Mouse (Mus musculus) erythroblast, adult 5-6 weeks (primary cell): ENCODE measurements around the gene Arhgef3. TPM values are rescaled to one million over a fixed set of nuclear protein-coding genes. Genes with fewer than 3 reads are reported as not detected.
A peak's percentile ranks its signal among the peaks of the same experiment; 100 is the strongest.

Source experiments
- ATAC-seq: replicated peaks from 2 replicates; pipeline ENCODE4 v1.8.0; 2016; ENCODE audit warnings: moderate number of reproducible peaks, mild to moderate bottlenecking, moderate TSS enrichment, inconsistent platforms; ENCODE audit not compliant: poor library complexity, low FRiP score, severe bottlenecking
- total RNA-seq, 2 experiments: library from RNA; stranded (forward) in 1 of 2; stranded (reverse) in 1 of 2; fragments of 150-400 nt in 1 of 2; fragments of 200-764, 138-1000 nt in 1 of 2; gene quantifications; 2 replicates each; pipeline versions ENCODE4 v1.2.3 to v1.2.4; 2015 to 2017; ENCODE audit warnings: low replicate concordance in 2 of 2

Arhgef3 gene
- total RNA-seq, 2 experiments from 2014 or later = 7.7 to 8.3 TPM

DNA sequence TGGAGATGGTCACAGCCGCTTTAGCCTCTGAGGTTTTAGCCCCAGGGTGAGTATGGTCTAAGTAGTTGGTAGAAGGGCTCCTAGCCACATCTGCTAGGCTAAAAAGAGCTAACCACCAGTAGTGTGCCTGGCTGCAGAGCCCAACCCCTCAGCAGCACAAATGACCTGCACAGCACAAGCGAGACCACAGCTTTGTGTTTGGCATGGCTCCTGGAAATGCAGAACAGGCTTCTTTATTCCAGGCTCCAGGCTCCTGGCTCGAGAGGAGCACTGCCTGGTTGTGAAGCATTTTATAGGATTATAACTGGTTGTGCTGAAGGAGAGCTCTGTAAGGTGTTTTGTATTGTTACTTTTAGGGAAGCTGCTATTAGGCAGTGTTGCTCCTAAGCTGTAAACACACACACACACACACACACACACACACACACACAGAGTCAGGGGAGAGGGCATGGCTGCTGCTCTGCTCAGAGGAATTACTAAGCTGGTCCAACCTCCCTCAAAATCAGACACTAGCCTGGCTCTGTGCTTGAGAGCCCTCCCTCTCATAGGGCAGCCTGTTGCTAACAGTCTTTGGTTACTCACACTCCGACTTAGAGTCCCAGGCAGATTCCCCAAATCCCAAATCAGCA, 217.8 kb downstream of the Arhgef3 start:
- ATAC-seq = no peak

DNA sequence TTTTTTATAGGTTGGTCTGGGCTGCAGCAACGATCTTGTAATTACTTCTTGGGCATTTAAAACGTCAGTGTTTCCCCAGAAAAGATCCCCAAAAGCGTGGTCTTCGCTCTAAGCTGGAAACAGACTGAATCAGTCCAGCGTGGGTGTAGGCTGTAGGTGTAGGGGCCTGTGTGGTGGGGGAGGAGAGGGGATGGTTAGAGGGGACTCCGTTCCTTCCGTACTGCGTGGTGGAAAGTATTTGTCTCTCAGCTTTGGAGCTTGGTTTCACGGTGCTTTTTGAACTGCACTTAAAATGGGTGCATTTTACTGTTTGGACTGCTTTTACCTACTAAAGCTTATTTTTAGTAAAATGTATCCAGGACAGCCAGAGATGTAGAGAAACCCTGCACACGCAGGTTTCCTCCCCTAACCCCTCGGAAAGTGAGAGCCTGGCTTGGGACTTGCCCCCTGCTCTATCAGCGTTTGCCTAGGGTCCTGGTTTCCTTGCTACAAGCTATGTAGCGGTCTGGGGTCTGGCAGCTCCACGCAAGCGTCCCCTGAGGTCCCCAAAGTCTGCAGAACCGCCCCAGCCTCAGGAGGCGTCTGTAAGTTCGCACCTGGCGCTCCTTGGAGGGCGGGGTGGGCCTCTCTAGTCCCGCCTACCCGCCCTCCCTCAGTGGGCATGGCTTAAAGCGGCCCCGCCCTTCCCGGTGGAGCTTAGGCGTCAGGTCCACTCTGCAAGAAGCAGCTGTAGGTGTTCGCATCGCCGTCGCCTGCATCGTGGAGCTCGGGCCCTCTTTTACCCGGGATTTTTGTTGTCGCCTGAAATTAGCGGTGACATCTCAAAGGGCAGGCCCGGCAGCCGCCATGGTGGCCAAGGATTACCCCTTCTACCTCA, 220.9 kb downstream of the Arhgef3 start:
- peak; percentile 89 for ATAC-seq

DNA sequence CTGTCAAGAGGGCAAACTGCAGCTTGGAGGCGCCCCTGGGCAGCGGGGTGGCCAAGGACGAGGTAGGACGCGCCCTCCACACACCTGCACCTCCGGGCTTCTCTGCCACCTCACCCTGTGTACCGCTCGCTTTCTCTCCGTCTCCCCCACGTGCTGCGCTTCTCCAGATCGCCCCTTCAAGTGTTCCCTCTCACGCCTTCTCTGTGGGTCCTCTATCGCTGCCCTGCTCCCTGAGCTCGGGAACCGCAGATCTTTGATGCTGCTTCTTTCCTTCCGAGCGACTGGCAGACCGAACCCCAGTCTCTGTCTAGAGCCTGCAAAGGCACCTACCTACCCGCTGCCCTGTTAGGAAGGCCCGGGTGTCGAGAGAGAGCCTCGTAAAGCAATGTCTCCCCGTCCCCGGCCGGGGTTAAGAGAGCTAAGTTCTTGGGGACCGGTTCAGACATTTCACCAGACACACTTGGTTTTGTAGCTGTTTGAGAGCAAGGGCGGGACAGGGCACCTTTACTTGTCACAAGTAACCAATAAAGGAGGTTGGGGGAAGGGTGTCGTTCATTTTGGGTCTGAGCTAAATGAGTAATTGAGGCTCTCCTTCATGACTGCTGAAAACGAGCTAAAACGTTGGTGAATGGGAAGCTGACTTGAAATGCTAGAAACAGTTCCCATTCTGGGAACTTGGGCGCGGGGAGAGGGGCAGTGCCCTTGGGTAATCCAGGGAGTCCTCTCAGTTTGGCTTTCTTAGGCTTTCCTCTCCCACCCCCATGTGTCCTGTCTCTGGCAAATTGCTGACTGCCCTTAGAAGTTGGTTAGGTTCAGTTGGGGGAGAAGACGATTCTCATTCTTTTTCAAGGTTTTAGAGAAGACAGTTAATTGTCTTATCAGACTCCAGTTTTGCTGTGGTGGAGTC, 221.8 kb downstream of the Arhgef3 start:
- no peak for ATAC-seq

GRCm38 (mm10) chr14:27337156-27337555, 222.5 kb downstream of the Arhgef3 start:
- ATAC-seq = no peak

DNA sequence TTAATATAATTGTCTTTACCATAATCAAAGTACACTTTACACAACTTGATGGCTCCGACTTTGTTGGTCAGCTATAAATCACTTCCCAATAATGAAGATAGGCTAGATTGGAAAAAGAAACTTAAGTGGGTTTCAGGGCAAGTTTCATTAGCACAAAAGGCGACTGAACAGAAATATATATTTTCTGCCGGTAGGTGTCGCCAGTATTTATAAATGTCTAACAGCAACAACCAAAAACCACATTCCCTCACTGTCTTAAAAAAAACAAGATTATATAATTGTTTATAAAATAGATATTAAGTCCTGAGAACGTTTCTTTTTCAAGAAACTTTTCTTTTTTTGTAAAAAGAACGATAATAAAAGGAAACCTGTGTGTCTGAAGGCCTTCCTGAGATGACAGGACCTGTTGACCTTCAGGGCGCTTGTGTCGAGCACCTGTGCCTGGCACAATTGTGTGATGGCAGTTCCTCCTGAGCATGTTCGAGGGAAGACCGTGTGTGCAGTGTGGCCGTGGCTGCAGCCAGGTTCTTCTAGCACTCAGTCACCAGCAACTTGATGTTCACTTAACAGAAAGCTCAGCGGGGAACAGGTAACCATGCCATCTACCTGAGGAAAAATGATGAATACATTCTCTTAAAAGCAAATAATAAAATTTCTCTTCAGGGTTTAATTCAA, 223.5 kb downstream of the Arhgef3 start:
- ATAC-seq = no peak

GRCm38 (mm10) chr14:27340682-27341415, 226.2 kb downstream of the Arhgef3 start:
- ATAC-seq = no peak

- no peak for ATAC-seq
Measured at GRCm38 (mm10) chr14:27341486-27341885, 226.8 kb downstream of the Arhgef3 start.

- ATAC-seq = no peak
Measured at GRCm38 (mm10) chr14:27342451-27342850, 227.8 kb downstream of the Arhgef3 start.

DNA sequence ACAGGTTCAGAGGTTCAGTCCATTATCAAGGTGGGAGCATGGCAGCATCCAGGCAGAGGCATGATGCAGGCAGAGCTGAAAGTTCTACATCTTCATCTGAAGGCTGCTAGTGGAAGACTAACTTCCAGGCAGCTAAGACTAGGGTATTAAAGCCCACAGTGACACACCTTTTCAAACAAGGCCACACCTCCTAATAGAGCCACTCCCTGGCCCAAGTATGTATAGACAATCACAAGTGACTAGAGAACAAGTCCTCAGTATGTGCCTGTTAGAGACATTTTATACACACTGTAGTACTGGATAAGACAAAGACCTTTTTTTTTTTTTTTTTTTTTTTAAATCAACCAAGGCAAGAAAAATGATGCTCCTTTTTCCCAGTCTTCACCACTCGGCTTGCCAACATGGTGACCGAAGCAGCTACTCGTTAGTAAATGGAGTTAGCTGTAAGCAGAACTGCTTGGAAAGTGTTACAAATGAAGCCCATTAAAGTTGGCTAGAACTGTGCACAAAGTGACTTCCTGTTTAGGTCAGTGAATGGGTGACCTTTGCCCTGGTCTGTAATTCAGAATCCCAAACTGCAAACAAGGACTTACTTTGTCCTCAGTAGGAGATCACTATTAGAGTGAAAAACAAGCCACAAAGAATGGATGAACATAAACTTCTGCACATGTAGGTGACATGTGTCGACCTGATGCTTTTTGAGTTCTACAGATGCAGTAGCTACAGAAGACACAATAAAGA, 229.7 kb downstream of the Arhgef3 start:
- no peak for ATAC-seq

DNA sequence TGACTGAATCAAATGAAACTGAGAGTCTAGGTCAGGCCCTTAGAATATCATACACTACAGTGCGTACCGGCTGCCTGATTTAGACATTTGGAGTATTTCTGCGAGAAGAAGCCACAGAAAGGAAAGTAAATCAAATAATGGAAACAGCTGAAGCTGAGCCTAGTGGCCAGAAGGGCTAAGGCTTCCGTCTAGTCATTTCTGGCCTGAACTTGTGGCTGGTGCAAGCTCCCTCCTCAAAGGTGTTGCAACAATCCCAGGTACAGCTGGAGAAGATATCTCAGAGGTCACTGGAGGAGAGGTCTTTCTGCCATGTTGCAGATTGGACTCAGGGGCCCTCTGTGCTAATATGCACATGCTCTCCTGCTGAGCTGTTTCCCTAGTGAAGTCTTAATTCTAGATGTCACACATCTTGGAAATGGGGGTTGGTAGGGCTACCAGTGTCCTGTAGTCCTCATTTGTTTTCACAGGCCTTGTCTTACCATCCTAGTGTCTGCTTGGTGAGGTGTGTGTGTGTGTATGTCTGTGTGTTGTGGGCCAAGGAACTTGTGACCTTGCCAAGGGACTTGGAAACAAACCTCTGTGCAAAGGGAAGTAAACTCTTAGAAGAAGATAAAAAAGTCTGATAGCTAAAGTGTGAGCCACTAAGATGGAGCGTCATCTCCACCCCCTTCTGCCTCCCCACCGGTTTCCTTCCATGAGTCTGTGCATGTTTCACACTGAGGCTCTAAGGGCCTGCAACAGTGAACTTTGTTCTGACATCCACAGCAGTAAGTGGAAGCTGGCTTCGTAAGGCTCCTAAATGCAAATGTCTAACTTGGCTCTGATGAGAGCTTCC, 230.6 kb downstream of the Arhgef3 start:
- ATAC-seq = no peak

DNA sequence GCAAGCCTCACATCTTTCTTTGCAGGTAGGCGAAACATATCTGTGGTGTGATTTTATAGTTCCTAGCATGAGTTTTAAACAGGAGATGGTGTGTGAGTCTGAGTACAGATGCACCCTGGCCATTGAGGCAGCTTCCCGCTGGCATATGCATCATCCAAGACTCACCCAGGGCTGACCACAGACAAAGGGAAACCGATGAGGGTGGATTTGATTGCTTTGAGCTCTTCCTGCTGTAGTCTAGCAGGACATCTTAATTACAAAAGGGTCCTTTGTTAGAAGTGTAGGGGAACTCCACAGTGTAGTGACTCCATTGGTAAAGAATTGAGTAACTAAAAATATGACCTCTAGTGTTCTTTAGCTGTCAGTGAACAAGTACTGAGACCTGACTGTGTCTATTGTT, 232.5 kb downstream of the Arhgef3 start:
- no peak for ATAC-seq

GRCm38 (mm10) chr14:27347666-27348065, 233.0 kb downstream of the Arhgef3 start:
- no peak for ATAC-seq

- no peak for ATAC-seq
Measured at GRCm38 (mm10) chr14:27348088-27348487, 233.4 kb downstream of the Arhgef3 start.

GRCm38 (mm10) chr14:27348656-27349055, 234.0 kb downstream of the Arhgef3 start:
- ATAC-seq = no peak

DNA sequence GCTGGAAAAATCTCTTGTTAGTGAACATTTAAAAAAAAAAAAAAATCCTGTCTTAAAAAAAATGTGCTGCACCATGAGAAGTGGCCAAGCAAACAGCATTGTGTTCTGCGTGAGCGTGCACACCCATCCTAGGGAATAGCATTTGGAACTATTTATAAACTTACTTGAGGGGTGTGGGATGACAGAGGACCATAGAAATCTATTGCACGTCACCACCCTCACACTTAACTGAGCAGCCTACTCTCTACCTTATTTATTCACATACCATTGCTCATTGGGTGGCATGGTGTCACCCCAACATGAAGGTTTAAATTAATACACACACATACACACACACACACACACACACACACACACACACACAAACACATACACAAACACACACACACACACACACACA, 234.4 kb downstream of the Arhgef3 start:
- no peak for ATAC-seq

- no peak for ATAC-seq
Measured at GRCm38 (mm10) chr14:27349828-27350729, 235.4 kb downstream of the Arhgef3 start.

DNA sequence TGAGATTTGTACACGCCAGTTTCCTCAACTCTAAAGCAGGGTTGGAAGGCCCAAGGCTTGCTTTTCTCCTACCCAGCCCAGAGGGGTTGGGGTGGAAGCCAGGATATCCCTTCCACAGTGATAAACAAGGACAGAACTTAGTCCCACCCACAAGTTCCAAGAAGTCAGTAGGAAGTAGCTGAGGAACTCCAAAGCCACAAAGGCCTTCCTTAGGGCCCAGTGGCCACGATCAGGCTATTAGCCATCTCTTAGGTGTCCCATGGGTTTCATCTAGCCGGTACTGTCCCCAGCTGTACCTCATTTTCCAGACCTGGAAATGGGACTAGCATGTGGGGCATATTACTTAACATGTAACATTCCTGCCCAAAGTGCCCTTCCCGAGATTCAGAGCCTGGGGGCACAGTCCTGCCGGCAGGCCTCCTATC, 236.4 kb downstream of the Arhgef3 start:
- ATAC-seq = no peak
